Mouse (Mus musculus) forebrain, embryonic 11.5 days (tissue): Measurements from ENCODE around the gene Vmn1r8. TPM values are rescaled to one million over a fixed set of nuclear protein-coding genes. Genes with fewer than 3 reads are reported as not detected.
"Not testable (repeated sequence)": the region's sequence is repeated elsewhere in the genome, so short reads cannot be mapped to it uniquely, and the experiment has no call there.

Experiments used
- ATAC-seq: fragments of 200-750 bp; cut with Nextera tagmentation; replicated peaks from 2 replicates; pipeline ENCODE4 v1.8.0; 2017; ENCODE audit warnings: moderate TSS enrichment; ENCODE audit not compliant: low FRiP score
- DNase-seq: peaks from one replicate; pipeline ENCODE4 v3.0.0-alpha.2; 2017; ENCODE audit warnings: low spot score
- H3K27ac ChIP-seq: fragments of 300-500 bp; sonication (generic); 2 replicates; pipeline ENCODE4 v1.5.1; 2014; ENCODE audit warnings: low read depth, low read length
- H3K27me3 ChIP-seq: fragments of 300-500 bp; sonication (generic); 2 replicates; pipeline ENCODE4 v1.6.1; 2014; ENCODE audit warnings: mild to moderate bottlenecking, low read length, mixed read lengths; ENCODE audit not compliant: control insufficient read depth, insufficient read depth
- H3K36me3 ChIP-seq: fragments of 300-500 bp; sonication (generic); 2 replicates; pipeline ENCODE4 v1.6.1; 2014; ENCODE audit warnings: mild to moderate bottlenecking, low read length, moderate library complexity, mixed read lengths; ENCODE audit not compliant: control insufficient read depth, insufficient read depth
- H3K4me1 ChIP-seq: fragments of 300-500 bp; sonication (generic); replicated peaks from 2 replicates; pipeline ENCODE4 v1.6.1; 2014; ENCODE audit warnings: low read length, mixed read lengths; ENCODE audit not compliant: control insufficient read depth, insufficient read depth
- H3K4me2 ChIP-seq: fragments of 300-500 bp; sonication (generic); 2 replicates; pipeline ENCODE4 v1.6.1; 2014; ENCODE audit warnings: low read depth, mild to moderate bottlenecking, low read length, moderate library complexity, mixed read lengths; ENCODE audit not compliant: severe bottlenecking
- H3K4me3 ChIP-seq: fragments of 300-500 bp; sonication (generic); 2 replicates; pipeline ENCODE4 v1.5.1; 2014; ENCODE audit warnings: low read depth, low read length
- H3K9ac ChIP-seq: fragments of 300-500 bp; sonication (generic); 2 replicates; pipeline ENCODE4 v1.6.1; 2014; ENCODE audit warnings: low read length
- H3K9me3 ChIP-seq: fragments of 300-500 bp; sonication (generic); 2 replicates; pipeline ENCODE4 v1.6.1; 2016; ENCODE audit warnings: low read length, mixed read lengths; ENCODE audit not compliant: control insufficient read depth
- WGBS: fragments of 180-500 bp; shearing (Covaris S2); extraction: QIAGEN DNeasy Blood & Tissue Kit; methylation state at CpG from one replicate; pipeline ENCODE4 v1.1.7; 2014; 5-methylcytosine and 5-hydroxymethylcytosine counted together
- polyA plus RNA-seq: library from polyadenylated mRNA; unstranded; fragments of >200 nt; fragmentation: Nextera tagmentation; extraction: Ambion mirVana; gene quantifications from 2 replicates; pipeline ENCODE4 v1.2.1, GENCODE M21; 2014

Vmn1r8 gene
- not detected in 2 replicates for polyA plus RNA-seq

- Histone ChIP-seq H3K27me3 (no peaks in the 10 kb centered on the region), H3K4me3 (no peak within 1 kb of the TSS), H3K4me1 (no peaks in the 10 kb centered on the region), H3K27ac (no peak within 1 kb of the TSS), H3K4me2 (no peak within 1 kb of the TSS), H3K9me3 (no peaks in the 10 kb centered on the region), H3K9ac (no peak within 1 kb of the TSS), H3K36me3 (no peaks in the 10 kb centered on the region)
- DNase-seq (no peak), ATAC-seq (no peak)
Observed at GRCm38 (mm10) chr6:57031984-57032383, at the start of gene Vmn1r8. Gene Vmn1r8 (plus strand): TSS chr6:57032284.

GRCm38 (mm10) chr6:56996943-56997342 is 35.1 kb upstream of the Vmn1r8 start, which contains the start of gene Vmn1r6:
Gene Vmn1r6 (plus strand): TSS chr6:56997243.
- DNase-seq, result no peak
- no peak within 1 kb of the TSS for H3K9ac ChIP-seq
- H3K4me3 ChIP-seq, result no peak within 1 kb of the TSS
- no peaks in the 10 kb centered on the region for H3K27me3 ChIP-seq
- H3K9me3 ChIP-seq, result no peaks in the 10 kb centered on the region
- ATAC-seq, result no peak
- H3K4me1 ChIP-seq, result no peaks in the 10 kb centered on the region
- H3K4me2 ChIP-seq, result no peak within 1 kb of the TSS
- 91% methylated on average over 2 of the region's 2 CpGs for WGBS
- no peak within 1 kb of the TSS for H3K27ac ChIP-seq
- no peaks in the 10 kb centered on the region for H3K36me3 ChIP-seq

- not testable (repeated sequence) for ATAC-seq, H3K9me3 ChIP-seq, H3K4me3 ChIP-seq, H3K27ac ChIP-seq, H3K27me3 ChIP-seq, H3K36me3 ChIP-seq, H3K9ac ChIP-seq, H3K4me1 ChIP-seq, H3K4me2 ChIP-seq, DNase-seq
- WGBS, result 91% methylated on average over 2 of the region's 2 CpGs
Observed at GRCm38 (mm10) chr6:57025224-57025623, 6.9 kb upstream of the Vmn1r8 start, which contains the start of gene Vmn1r7. Gene Vmn1r7 (minus strand): TSS chr6:57025324.

- WGBS, result 93% methylated on average over 2 of the region's 2 CpGs
Observed at GRCm38 (mm10) chr6:57034674-57035073, 2.6 kb downstream of the Vmn1r8 start.

GRCm38 (mm10) chr6:57063730-57064129 is 31.6 kb downstream of the Vmn1r8 start:
- ATAC-seq (no peak), DNase-seq (no peak)
- Histone ChIP-seq H3K4me2 (no peak overlapping the region), H3K4me3 (no peak overlapping the region), H3K9me3 (no peaks in the 10 kb centered on the region), H3K36me3 (no peaks in the 10 kb centered on the region), H3K4me1 (no peaks in the 10 kb centered on the region), H3K27ac (no peak overlapping the region), H3K9ac (no peak overlapping the region), H3K27me3 (no peaks in the 10 kb centered on the region)

More at GRCm38 (mm10) chr6:57034674-57035073, 2.6 kb downstream of the Vmn1r8 start:
- no peak overlapping the region for H3K4me3 ChIP-seq
- DNase-seq (no peak), ATAC-seq (no peak)
- no peaks in the 10 kb centered on the region for H3K4me1 ChIP-seq
- H3K4me2 ChIP-seq, result no peak overlapping the region
- no peaks in the 10 kb centered on the region for H3K27me3 ChIP-seq
- H3K36me3 ChIP-seq, result no peaks in the 10 kb centered on the region
- H3K9me3 ChIP-seq, result no peaks in the 10 kb centered on the region
- no peak overlapping the region for H3K9ac ChIP-seq
- no peak overlapping the region for H3K27ac ChIP-seq

GRCm38 (mm10) chr6:57066487-57066886 is 34.4 kb downstream of the Vmn1r8 start, which contains the start of gene Vmn1r9:
Gene Vmn1r9 (plus strand): TSS chr6:57066787.
- Histone ChIP-seq H3K27ac (no peak within 1 kb of the TSS), H3K9me3 (no peaks in the 10 kb centered on the region), H3K4me1 (no peaks in the 10 kb centered on the region), H3K4me3 (no peak within 1 kb of the TSS), H3K27me3 (no peaks in the 10 kb centered on the region), H3K4me2 (no peak within 1 kb of the TSS), H3K9ac (no peak within 1 kb of the TSS), H3K36me3 (no peaks in the 10 kb centered on the region)
- no peak for ATAC-seq
- 81% methylated on average over 2 of the region's 2 CpGs for WGBS
- DNase-seq, result no peak

Other genes with a start within 250 kb of the Vmn1r8 start
- 40.1 and 40.6 TPM in 2 replicates for gene Kbtbd2, start 234.5 kb upstream of the Vmn1r8 start, polyA plus RNA-seq
- gene Fkbp9, start 200.2 kb upstream of the Vmn1r8 start, polyA plus RNA-seq, result 56.7 and 64.6 TPM in 2 replicates
- 67.2 and 75.4 TPM in 2 replicates for gene Nt5c3, start 108.4 kb upstream of the Vmn1r8 start, polyA plus RNA-seq
- 0.27 and 0.68 TPM in 2 replicates for gene Vmn1r4, start 108.3 kb upstream of the Vmn1r8 start, polyA plus RNA-seq
- gene Vmn1r5, start 62.0 kb upstream of the Vmn1r8 start, polyA plus RNA-seq, result not detected in 2 replicates
- gene Vmn1r6, start 35.0 kb upstream of the Vmn1r8 start, polyA plus RNA-seq, result not detected in 2 replicates
- gene Vmn1r7, start 7.0 kb upstream of the Vmn1r8 start, polyA plus RNA-seq, result not detected in 2 replicates
- not detected in 2 replicates for gene Vmn1r9, start 34.5 kb downstream of the Vmn1r8 start, polyA plus RNA-seq
- not detected in 2 replicates for gene Vmn1r10, start 77.2 kb downstream of the Vmn1r8 start, polyA plus RNA-seq
- gene Vmn1r11, start 101.2 kb downstream of the Vmn1r8 start, polyA plus RNA-seq, result not detected in 2 replicates
- gene Vmn1r12, start 124.6 kb downstream of the Vmn1r8 start, polyA plus RNA-seq, result not detected in 2 replicates
- not detected in 2 replicates for gene Vmn1r13, start 171.0 kb downstream of the Vmn1r8 start, polyA plus RNA-seq
- gene Vmn1r14, start 199.4 kb downstream of the Vmn1r8 start, polyA plus RNA-seq, result not detected in 2 replicates
- not detected in 2 replicates for gene Vmn1r15, start 225.7 kb downstream of the Vmn1r8 start, polyA plus RNA-seq